Mouse (Mus musculus) MEL (cell line): ENCODE data around the gene Atl3. TPM values are rescaled to one million over a fixed set of nuclear protein-coding genes. Genes with fewer than 3 reads are reported as not detected.

Source experiments
- DNase-seq: peaks from one replicate; pipeline ENCODE4 v3.0.0; 2011; ENCODE audit warnings: low read depth, low spot score
- H3K27ac ChIP-seq: 2 replicates; pipeline ENCODE4 v1.5.1; 2012; ENCODE audit warnings: low read depth, mild to moderate bottlenecking, control low read depth, low read length, moderate library complexity; ENCODE audit not compliant: control insufficient read depth
- H3K27me3 ChIP-seq, 2 experiments: fragments of 150-350 bp in 1 of 2; sonication (generic) in 1 of 2; 2 replicates each; pipeline ENCODE4 v1.6.1; 2012; ENCODE audit warnings: low read length in 2 of 2, mild to moderate bottlenecking in 2 of 2, improper control_type of control experiment in 1 of 2, moderate library complexity in 1 of 2; ENCODE audit not compliant: insufficient read depth in 2 of 2, control insufficient read depth in 1 of 2
- H3K36me3 ChIP-seq, 2 experiments: 2 replicates each; pipeline ENCODE4 v1.6.1; 2012 to 2014; ENCODE audit warnings: low read length in 2 of 2, improper control_type of control experiment in 1 of 2, inconsistent platforms in 1 of 2, mild to moderate bottlenecking in 1 of 2; ENCODE audit not compliant: insufficient read depth in 2 of 2, control insufficient read depth in 1 of 2
- H3K4me1 ChIP-seq, 2 experiments: fragments of 150-350 bp in 1 of 2; sonication (generic) in 1 of 2; 2 replicates each; pipeline ENCODE4 v1.6.1; 2012; ENCODE audit warnings: low read length in 2 of 2, improper control_type of control experiment in 1 of 2, mild to moderate bottlenecking in 1 of 2; ENCODE audit not compliant: insufficient read depth in 2 of 2, control insufficient read depth in 1 of 2
- H3K4me3 ChIP-seq, 2 experiments: fragments of 150-350 bp in 1 of 2; sonication (generic) in 1 of 2; 2 replicates each; pipeline ENCODE4 v1.5.1; 2012; ENCODE audit warnings: low read depth in 2 of 2, low read length in 2 of 2, mild to moderate bottlenecking in 2 of 2, moderate library complexity in 2 of 2, control low read depth in 1 of 2, improper control_type of control experiment in 1 of 2; ENCODE audit not compliant: control insufficient read depth in 1 of 2, insufficient read depth in 1 of 2
- H3K79me2 ChIP-seq: 2 replicates; pipeline ENCODE4 v1.6.1; 2012; ENCODE audit warnings: mild to moderate bottlenecking, low read length, moderate library complexity; ENCODE audit not compliant: control insufficient read depth, poor library complexity, insufficient read depth
- H3K9ac ChIP-seq: 2 replicates; pipeline ENCODE4 v1.6.1; 2012; ENCODE audit warnings: low read depth, mild to moderate bottlenecking, control low read depth, low read length, moderate library complexity; ENCODE audit not compliant: control insufficient read depth, poor library complexity, severe bottlenecking
- H3K9me3 ChIP-seq: fragments of 150-350 bp; sonication (generic); replicated peaks from 2 replicates; pipeline ENCODE4 v1.6.1; 2012; ENCODE audit warnings: mild to moderate bottlenecking, low read length, improper control_type of control experiment, moderate library complexity; ENCODE audit not compliant: insufficient read depth
- CTCF ChIP-seq, 3 experiments: IDR thresholded peaks in 2 of 3; conservative IDR thresholded peaks in 1 of 3; 2 replicates each; pipeline ENCODE4 v1.5.1; 2011 to 2012; ENCODE audit warnings: low read length in 3 of 3, low read depth in 2 of 3, mild to moderate bottlenecking in 2 of 3, improper control_type of control experiment in 1 of 3, inconsistent platforms in 1 of 3, mixed read lengths in 1 of 3, moderate library complexity in 1 of 3; ENCODE audit not compliant: control insufficient read depth in 1 of 3, insufficient read depth in 1 of 3, poor library complexity in 1 of 3, severe bottlenecking in 1 of 3
- E2F4 ChIP-seq: IDR thresholded peaks from 2 replicates; pipeline ENCODE4 v1.6.1; 2011; ENCODE audit warnings: low read depth, low read length, improper control_type of control experiment, borderline replicate concordance
- ELF1 ChIP-seq: IDR thresholded peaks from 2 replicates; pipeline ENCODE4 v1.6.1; 2014; ENCODE audit warnings: low read depth, mild to moderate bottlenecking, inconsistent platforms, low read length, improper control_type of control experiment, moderate library complexity
- ETS1 ChIP-seq: IDR thresholded peaks from 2 replicates; pipeline ENCODE4 v1.6.1; 2012; ENCODE audit warnings: low read depth, mild to moderate bottlenecking, inconsistent platforms, low read length, improper control_type of control experiment, moderate library complexity
- GABPA ChIP-seq: IDR thresholded peaks from 2 replicates; pipeline ENCODE4 v1.6.1; 2012; ENCODE audit warnings: low read depth, mild to moderate bottlenecking, inconsistent platforms, low read length, improper control_type of control experiment, moderate library complexity
- GATA1 ChIP-seq: IDR thresholded peaks from 2 replicates; pipeline ENCODE4 v1.6.1; 2011; ENCODE audit warnings: low read depth, low read length, improper control_type of control experiment
- JUND ChIP-seq: IDR thresholded peaks from 2 replicates; pipeline ENCODE4 v1.6.1; 2011; ENCODE audit warnings: low read depth, mild to moderate bottlenecking, improper control_type of control experiment, low read length
- KAT2A ChIP-seq: conservative IDR thresholded peaks from 2 replicates; pipeline ENCODE4 v1.6.1; 2012; ENCODE audit warnings: low read depth, low read length, improper control_type of control experiment, inconsistent platforms
- MAFK ChIP-seq: IDR thresholded peaks from 2 replicates; pipeline ENCODE4 v1.6.1; 2011; ENCODE audit warnings: low read depth, mild to moderate bottlenecking, low read length, improper control_type of control experiment, borderline replicate concordance
- MAX ChIP-seq: IDR thresholded peaks from 2 replicates; pipeline ENCODE4 v1.6.1; 2011; ENCODE audit warnings: low read length, improper control_type of control experiment
- MEF2A ChIP-seq: IDR thresholded peaks from 2 replicates; pipeline ENCODE4 v1.6.1; 2014; ENCODE audit warnings: low read depth, mild to moderate bottlenecking, inconsistent platforms, low read length, improper control_type of control experiment; ENCODE audit not compliant: poor library complexity, insufficient replicate concordance, severe bottlenecking; ENCODE audit errors: extremely low read depth
- MXI1 ChIP-seq: IDR thresholded peaks from 2 replicates; pipeline ENCODE4 v1.6.1; 2011; ENCODE audit warnings: mild to moderate bottlenecking, low read depth, low read length, improper control_type of control experiment
- MYB ChIP-seq: IDR thresholded peaks from 2 replicates; pipeline ENCODE4 v1.6.1; 2011; ENCODE audit warnings: mild to moderate bottlenecking, low read depth, low read length, improper control_type of control experiment
- MYC ChIP-seq: IDR thresholded peaks from 2 replicates; pipeline ENCODE4 v1.6.1; 2011; ENCODE audit warnings: low read depth, mild to moderate bottlenecking, low read length, improper control_type of control experiment, moderate library complexity
- NELFE ChIP-seq: IDR thresholded peaks from 2 replicates; pipeline ENCODE4 v1.6.1; 2011; ENCODE audit warnings: low read depth, low read length, improper control_type of control experiment
- NRF1 ChIP-seq: IDR thresholded peaks from 2 replicates; pipeline ENCODE4 v1.6.1; 2014; ENCODE audit warnings: low read depth, mild to moderate bottlenecking, inconsistent platforms, low read length, improper control_type of control experiment, moderate library complexity; ENCODE audit not compliant: poor library complexity, insufficient read depth, severe bottlenecking
- POLR2A ChIP-seq, 2 experiments: IDR thresholded peaks; 2 replicates each; pipeline ENCODE4 v1.6.1; 2011 to 2012; ENCODE audit warnings: low read length in 2 of 2, mild to moderate bottlenecking in 2 of 2, control low read depth in 1 of 2, improper control_type of control experiment in 1 of 2, low read depth in 1 of 2, moderate library complexity in 1 of 2; ENCODE audit not compliant: control insufficient read depth in 1 of 2, insufficient read depth in 1 of 2, poor library complexity in 1 of 2
- POLR2AphosphoS5 ChIP-seq: IDR thresholded peaks from 2 replicates; pipeline ENCODE4 v1.6.1; 2012; ENCODE audit warnings: low read depth, borderline replicate concordance, mild to moderate bottlenecking, inconsistent platforms, low read length, moderate library complexity, mixed read lengths
- RCOR1 ChIP-seq: IDR thresholded peaks from 2 replicates; pipeline ENCODE4 v1.6.1; 2012; ENCODE audit warnings: low read depth, mild to moderate bottlenecking, inconsistent platforms, low read length, improper control_type of control experiment
- SIN3A ChIP-seq: IDR thresholded peaks from 2 replicates; pipeline ENCODE4 v1.6.1; 2012; ENCODE audit warnings: low read length, improper control_type of control experiment, inconsistent platforms
- SMC3 ChIP-seq: IDR thresholded peaks from 2 replicates; pipeline ENCODE4 v1.6.1; 2011; ENCODE audit warnings: low read depth, low read length, improper control_type of control experiment
- TAL1 ChIP-seq: IDR thresholded peaks from 2 replicates; pipeline ENCODE4 v1.6.1; 2012; ENCODE audit warnings: mild to moderate bottlenecking, inconsistent platforms, low read length, moderate library complexity, mixed read lengths
- TBP ChIP-seq: IDR thresholded peaks from 2 replicates; pipeline ENCODE4 v1.8.0; 2011; ENCODE audit warnings: low read depth, low read length, improper control_type of control experiment
- TCF12 ChIP-seq: IDR thresholded peaks from 2 replicates; pipeline ENCODE4 v1.6.1; 2014; ENCODE audit warnings: low read depth, mild to moderate bottlenecking, inconsistent platforms, low read length, improper control_type of control experiment, moderate library complexity
- USF1 ChIP-seq: IDR thresholded peaks from 2 replicates; pipeline ENCODE4 v1.6.1; 2014; ENCODE audit warnings: low read depth, mild to moderate bottlenecking, inconsistent platforms, low read length, improper control_type of control experiment, moderate library complexity
- USF2 ChIP-seq, 2 experiments: IDR thresholded peaks; 2 replicates each; pipeline ENCODE4 v1.6.1; 2011 to 2012; ENCODE audit warnings: improper control_type of control experiment in 2 of 2, low read length in 2 of 2, borderline replicate concordance in 1 of 2, inconsistent platforms in 1 of 2, low read depth in 1 of 2, mild to moderate bottlenecking in 1 of 2; ENCODE audit not compliant: insufficient read depth in 1 of 2
- ZC3H11A ChIP-seq: IDR thresholded peaks from 2 replicates; pipeline ENCODE4 v1.6.1; 2012; ENCODE audit warnings: low read depth, mild to moderate bottlenecking, inconsistent platforms, low read length, improper control_type of control experiment
- ZKSCAN1 ChIP-seq: IDR thresholded peaks from 2 replicates; pipeline ENCODE4 v1.6.1; 2012; ENCODE audit warnings: low read depth, mild to moderate bottlenecking, inconsistent platforms, low read length, improper control_type of control experiment, moderate library complexity
- ZMIZ1 ChIP-seq: IDR thresholded peaks from 2 replicates; pipeline ENCODE4 v1.6.1; 2012; ENCODE audit warnings: low read depth, mild to moderate bottlenecking, inconsistent platforms, low read length, improper control_type of control experiment, moderate library complexity
- ZNF384 ChIP-seq: IDR thresholded peaks from 2 replicates; pipeline ENCODE4 v1.6.1; 2012; ENCODE audit warnings: low read depth, mild to moderate bottlenecking, inconsistent platforms, low read length, improper control_type of control experiment
- polyA plus RNA-seq, 2 experiments: library from polyadenylated mRNA; stranded (reverse) in 1 of 2; unstranded in 1 of 2; fragments of >175 nt in 1 of 2; fragments of >200 nt in 1 of 2; gene quantifications; 2 replicates each; pipeline versions ENCODE4 v1.2.1 to v1.2.4; 2012; ENCODE audit warnings: low replicate concordance in 2 of 2, low read depth in 1 of 2; ENCODE audit not compliant: insufficient read length in 2 of 2, insufficient read depth in 1 of 2, missing spikeins in 1 of 2
- total RNA-seq: library from RNA; depleted of rRNA; stranded (reverse); fragments of 300-350 nt; gene quantifications from 2 replicates; pipeline ENCODE4 v1.2.3, GENCODE M21; 2012

The Atl3 gene
- total and polyA plus RNA-seq, 3 experiments = 15.3 to 16.4 TPM; not detected in 1

DNA sequence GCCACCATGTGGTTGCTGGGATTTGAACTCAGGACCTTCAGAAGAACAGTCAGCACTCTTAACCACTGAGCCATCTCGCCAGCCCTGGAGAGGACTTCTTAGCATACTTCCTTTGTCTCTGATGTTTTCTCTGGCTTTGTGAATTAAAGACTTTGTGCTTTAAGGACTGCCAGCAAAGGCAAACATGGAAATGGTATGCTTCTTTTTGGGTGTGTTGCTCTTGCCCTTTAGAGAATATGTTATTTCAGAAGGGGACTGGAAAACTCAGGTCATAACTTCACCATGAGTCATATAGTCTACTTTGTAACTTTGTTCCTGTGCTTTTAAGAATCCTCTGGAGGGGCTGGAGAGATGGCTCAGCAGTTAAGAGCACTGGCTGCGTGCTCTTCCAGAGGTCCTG lies 5.0 kb downstream of the Atl3 start:
- peaks cover 0 to 5% of the 10 kb centered on the region in 2 experiments; a peak in 2 of 4 replicates for H3K36me3 ChIP-seq
- no peaks in the 10 kb centered on the region for H3K9me3 ChIP-seq
- peaks cover under 1 to 4% of the 10 kb centered on the region in 2 experiments; a peak in 3 of 4 replicates for H3K4me1 ChIP-seq
- no peaks in the 10 kb centered on the region for H3K27me3 ChIP-seq
- no peak overlapping the region for H3K27ac ChIP-seq
- peaks cover 16% of the 10 kb centered on the region for H3K79me2 ChIP-seq
- H3K4me3 ChIP-seq = no peak overlapping the region
- H3K9ac ChIP-seq = no peak overlapping the region
- TF ChIP-seq NELFE (no peak), ZMIZ1 (no peak), GABPA (no peak), ELF1 (no peak), POLR2AphosphoS5 (no peak), ZKSCAN1 (no peak), TBP (no peak), USF2 (IDR thresholded peaks at IDR 0.05; ENCODE audit: borderline replicate concordance in 1 of 2, insufficient read depth in 1 of 2, low read depth in 1 of 2, low read length in 2 of 2) (no peak), NRF1 (no peak), MYB (no peak), SIN3A (no peak), MEF2A (no peak), TAL1 (no peak), ETS1 (no peak), GATA1 (no peak), MAFK (no peak), JUND (no peak), ZC3H11A (no peak), MXI1 (no peak)
- TF ChIP-seq, all 39 proteins: peak for 0
- DNase-seq = no peak

DNA sequence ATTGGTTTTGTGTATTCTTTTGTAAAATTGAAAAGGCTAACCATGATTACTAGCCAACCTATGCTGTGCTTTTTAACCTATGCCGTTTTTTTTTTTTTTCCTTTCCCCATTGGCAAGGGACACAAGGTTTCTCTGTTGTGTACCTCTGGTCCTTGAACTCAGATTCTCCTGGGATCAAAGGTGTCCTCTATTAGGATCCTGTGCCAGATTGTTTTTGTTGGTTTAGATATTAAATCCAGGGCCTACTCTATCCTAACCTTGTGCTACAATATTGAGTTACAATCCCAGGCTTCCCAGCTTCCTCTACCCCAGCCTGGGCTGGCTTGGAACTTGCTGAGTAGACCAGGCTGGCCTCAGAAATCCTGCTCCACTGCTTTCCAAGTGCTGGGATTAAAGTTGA lies 6.9 kb downstream of the Atl3 start:
- no peaks in the 10 kb centered on the region for H3K27me3 ChIP-seq
- H3K4me1 ChIP-seq = peaks cover 0 to 4% of the 10 kb centered on the region in 2 experiments; a peak in 2 of 4 replicates
- no peaks in the 10 kb centered on the region for H3K9me3 ChIP-seq
- H3K79me2 ChIP-seq = peaks cover 10% of the 10 kb centered on the region
- H3K4me3 ChIP-seq = no peak overlapping the region
- no peak overlapping the region for H3K27ac ChIP-seq
- H3K9ac ChIP-seq = no peak overlapping the region
- peaks cover 0 to 5% of the 10 kb centered on the region in 2 experiments; a peak in 2 of 4 replicates for H3K36me3 ChIP-seq
- DNase-seq = no peak
- TF ChIP-seq CTCF (IDR thresholded peaks at IDR 0.05 in 2 of 3, conservative IDR thresholded peaks at IDR 0.05 in 1 of 3; ENCODE audit: control insufficient read depth in 1 of 3, insufficient read depth in 1 of 3, low read depth in 2 of 3, low read length in 3 of 3, poor library complexity in 1 of 3, severe bottlenecking in 1 of 3) = no peak
- TF ChIP-seq JUND = no peak
- no peak for TF ChIP-seq KAT2A
- no peak for TF ChIP-seq RCOR1
- TF ChIP-seq NELFE = no peak
- no peak for TF ChIP-seq GATA1
- TF ChIP-seq POLR2A (IDR thresholded peaks at IDR 0.05; ENCODE audit: control insufficient read depth in 1 of 2, insufficient read depth in 1 of 2, low read depth in 1 of 2, low read length in 2 of 2, poor library complexity in 1 of 2) = no peak
- TF ChIP-seq TBP = no peak
- TF ChIP-seq E2F4 = no peak
- no peak for TF ChIP-seq TCF12
- no peak for TF ChIP-seq ZKSCAN1
- TF ChIP-seq MAX = no peak
- TF ChIP-seq USF2 (IDR thresholded peaks at IDR 0.05; ENCODE audit: borderline replicate concordance in 1 of 2, insufficient read depth in 1 of 2, low read depth in 1 of 2, low read length in 2 of 2) = no peak
- TF ChIP-seq ZNF384 = no peak
- no peak for TF ChIP-seq SMC3
- no peak for TF ChIP-seq USF1
- TF ChIP-seq MYC = no peak
- no peak for TF ChIP-seq ETS1
- TF ChIP-seq MYB = no peak
- TF ChIP-seq, all 39 proteins: peak for 0
